Mouse (Mus musculus) brain, embryonic 14.5 days (tissue): ENCODE measurements at regions not wholly inside any gene's neighbourhood (a gene's known extent, or its start where the extent isn't known, plus 50 kb on each side); places are given as distances from the start of the nearest gene placed in this dataset.
A peak's percentile ranks its signal among the peaks of the same experiment; 100 is the strongest.

Experiments used
- DNase-seq: peaks from one replicate; pipeline ENCODE4 v3.0.0-alpha.2; 2011; ENCODE audit warnings: low read depth
- CTCF ChIP-seq: fragments of 200-500 bp; IDR thresholded peaks from 2 replicates; pipeline ENCODE4 v1.5.1; 2012; ENCODE audit warnings: inconsistent platforms, mild to moderate bottlenecking, moderate library complexity, borderline replicate concordance; ENCODE audit not compliant: insufficient read depth, insufficient read length; ENCODE audit errors: extremely low read depth
- POLR2A ChIP-seq: fragments of 200-500 bp; IDR thresholded peaks from 2 replicates; pipeline ENCODE4 v1.6.1; 2012; ENCODE audit warnings: mild to moderate bottlenecking, inconsistent platforms, borderline replicate concordance; ENCODE audit not compliant: poor library complexity, insufficient read depth, insufficient read length, severe bottlenecking; ENCODE audit errors: extremely low read depth

DNA sequence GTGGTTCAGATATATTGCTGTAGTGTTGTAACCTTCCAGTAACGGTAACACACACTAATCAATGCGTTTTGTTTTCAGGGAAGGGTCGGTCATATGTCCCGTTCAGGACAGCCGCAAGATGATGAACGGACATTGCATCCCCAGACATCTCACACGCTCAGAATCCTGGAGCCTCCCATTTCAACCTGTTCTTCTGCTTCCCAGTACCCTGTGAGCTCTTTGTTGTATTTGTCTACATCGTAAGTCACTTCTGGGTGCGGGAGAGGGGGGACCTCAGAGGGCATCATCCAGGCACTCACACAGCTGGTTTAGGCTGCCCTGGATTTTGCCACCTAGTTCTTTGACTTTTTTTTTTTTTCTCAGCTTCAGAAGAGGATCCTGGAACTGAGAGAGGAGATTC is 117.9 kb upstream of the Rtl1 start:
- TF ChIP-seq CTCF (no peak), POLR2A (no peak)
- no peak for DNase-seq

DNA sequence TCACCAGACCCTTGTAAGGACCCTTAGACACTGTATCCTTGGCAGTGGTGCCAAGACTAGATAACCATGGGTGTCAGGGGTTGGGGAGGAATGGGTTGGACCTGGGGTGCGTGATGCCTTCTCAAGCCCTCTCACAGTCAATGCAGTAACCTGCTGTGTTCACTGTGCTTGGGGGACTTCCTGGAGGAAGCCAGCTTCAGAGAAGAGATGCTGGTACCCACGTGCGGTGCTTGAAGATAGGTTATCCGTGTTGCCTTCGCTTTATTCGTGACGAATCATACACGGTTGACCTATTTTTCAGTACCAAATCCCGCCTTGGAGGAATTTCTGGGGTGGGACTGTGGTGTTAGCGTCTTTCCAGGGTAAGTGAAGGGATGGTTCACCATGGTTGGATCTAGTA is 138.1 kb upstream of the Rtl1 start:
- TF ChIP-seq POLR2A (no peak), CTCF (no peak)
- no peak for DNase-seq

DNA sequence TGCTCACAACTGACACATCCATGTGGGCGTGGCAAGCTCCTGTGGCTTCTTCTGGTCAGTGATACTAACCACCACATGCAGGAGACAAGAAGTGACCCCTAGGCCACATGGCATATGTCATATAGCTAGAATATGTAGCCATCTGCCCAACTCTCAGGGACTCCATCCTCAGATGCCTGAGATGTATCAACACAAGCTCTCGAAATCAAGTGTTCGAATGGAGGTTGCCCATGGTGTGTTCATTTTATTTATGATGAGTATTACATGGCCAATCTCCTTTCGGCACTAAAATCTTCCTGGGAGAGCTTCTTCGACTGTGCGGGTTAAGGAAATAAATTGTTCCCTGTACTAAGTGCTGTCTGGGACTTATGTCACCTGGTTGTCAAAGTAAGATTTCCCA is 138.8 kb upstream of the Rtl1 start:
- DNase-seq = no peak
- TF ChIP-seq POLR2A = no peak
- TF ChIP-seq CTCF = no peak

DNA sequence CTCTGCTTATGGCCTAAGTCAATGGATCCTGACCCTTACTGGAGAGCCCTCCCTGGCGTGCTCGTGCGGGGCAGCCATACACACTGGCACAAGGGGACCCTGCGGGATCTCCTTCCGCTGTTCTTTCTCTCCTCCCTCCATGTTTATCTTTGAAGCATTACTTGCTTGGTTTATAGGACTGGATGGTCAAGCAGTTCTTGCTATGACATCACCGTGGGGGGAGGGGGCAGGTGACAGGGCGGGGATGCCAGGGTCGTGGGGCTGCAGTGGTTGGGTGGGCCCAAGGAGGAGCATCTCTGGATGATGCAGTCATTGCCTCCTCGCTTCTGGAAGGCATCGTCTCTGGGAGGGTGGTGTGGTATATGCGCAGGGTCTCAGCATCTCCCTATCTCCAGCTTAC is 142.4 kb upstream of the Rtl1 start:
- no peak for DNase-seq
- no peak for TF ChIP-seq CTCF
- TF ChIP-seq POLR2A = no peak

DNA sequence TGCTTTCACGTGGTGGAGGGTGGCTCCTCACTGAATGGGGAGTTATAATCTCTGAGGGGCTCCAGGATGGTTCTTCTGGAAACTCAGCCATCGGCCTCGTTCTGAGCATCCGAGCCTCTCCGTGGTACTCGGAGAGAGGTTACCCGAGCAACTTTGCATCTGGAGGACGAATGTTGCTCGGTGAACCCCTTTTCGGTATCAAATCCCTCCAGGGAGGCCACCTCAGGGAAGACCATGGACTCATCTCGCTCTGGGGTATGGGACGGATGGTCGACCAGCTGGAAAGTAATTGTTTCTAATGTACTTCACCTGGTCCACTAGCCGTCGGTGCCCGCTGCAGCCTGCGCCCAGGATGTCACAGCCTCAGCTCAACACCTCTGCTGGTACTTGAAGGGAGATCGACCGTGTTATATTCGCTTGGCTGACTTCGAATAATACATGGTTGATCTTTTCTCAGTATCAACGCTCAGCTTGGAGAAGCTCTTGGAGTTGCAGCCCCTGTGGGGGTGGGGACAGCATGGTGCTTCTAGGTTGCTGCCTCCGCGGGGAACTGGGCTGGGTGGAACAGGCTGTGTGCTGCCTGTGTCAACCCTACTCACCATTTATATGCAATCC is 143.0 kb upstream of the Rtl1 start:
- DNase-seq = no peak
- TF ChIP-seq CTCF (no peak), POLR2A (no peak)

DNA sequence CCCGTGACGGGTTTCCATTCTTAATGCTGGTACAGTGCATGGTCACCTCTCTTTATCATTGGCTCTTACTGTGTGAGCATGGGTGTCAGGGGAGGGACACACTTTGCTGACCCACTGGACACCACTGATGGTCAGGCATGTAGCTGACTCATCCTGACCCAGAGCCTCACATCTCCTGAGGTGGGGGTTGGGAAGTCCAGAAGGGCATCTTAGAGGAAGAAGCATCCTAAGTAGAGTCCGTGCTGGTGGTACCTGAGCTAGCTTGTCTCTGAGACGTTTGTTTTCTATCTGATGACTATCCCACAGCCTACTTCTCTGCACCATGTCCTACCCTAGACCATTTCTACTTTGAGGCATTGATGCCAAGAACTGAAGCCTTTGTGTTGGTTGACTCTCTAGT is 144.1 kb upstream of the Rtl1 start:
- TF ChIP-seq POLR2A (no peak), CTCF (no peak)
- no peak for DNase-seq

DNA sequence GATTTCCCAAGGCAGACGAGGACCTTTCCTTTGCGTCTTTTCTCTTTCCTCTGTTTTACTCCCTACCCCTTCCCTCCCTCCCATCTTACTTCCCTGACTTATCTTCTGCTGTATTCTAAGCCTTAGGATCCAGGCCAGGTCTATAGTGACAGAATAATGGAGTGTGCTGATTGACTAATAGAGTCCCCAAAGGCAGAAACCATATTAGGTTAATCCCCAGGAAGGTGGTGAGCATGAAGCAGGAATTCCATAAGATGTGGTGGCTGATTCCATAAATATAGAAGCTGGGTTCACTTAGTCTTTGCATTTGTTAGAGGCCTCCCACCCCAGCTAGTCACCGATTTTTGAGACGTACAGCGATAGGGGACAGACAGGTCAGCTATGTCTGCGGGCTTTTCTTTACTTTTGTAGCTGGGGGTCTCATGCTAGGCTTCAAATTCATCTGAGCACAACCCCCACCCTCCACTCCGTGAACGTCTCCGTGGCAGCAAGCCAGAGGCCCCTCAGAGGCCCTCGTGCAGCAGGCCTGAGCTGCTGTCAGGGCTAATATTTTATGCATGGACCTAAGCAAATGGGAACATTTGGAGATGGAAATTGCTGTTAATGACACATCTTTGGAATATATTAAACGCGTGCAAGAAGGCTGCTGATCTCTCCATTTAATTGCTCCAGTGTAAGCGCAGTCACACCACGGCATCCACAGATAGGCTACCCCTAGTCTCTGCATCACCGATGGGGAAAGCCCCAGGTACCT is 145.8 kb upstream of the Rtl1 start:
- TF ChIP-seq POLR2A = no peak

DNA sequence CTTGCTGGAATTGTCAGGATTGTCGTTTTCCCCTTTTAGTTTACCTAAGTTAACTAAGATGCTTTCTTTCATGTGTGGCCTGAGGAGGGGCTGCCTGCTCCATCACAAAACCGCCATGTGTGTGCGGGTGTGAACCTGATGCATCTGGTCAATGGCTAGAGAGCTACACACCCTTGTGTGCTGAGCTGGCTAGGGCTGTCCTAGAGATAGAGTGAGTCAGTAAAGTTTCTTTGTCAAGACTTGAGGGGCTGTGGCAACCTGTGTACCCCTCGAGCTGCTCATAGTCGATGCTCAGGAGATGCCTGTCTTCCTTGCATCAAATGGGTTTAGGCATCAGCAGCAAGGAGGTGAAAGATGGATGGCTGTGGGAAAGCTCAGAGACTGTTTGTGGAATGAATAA is 147.1 kb upstream of the Rtl1 start:
- TF ChIP-seq CTCF (no peak), POLR2A (no peak)
- DNase-seq = peak; percentile 5

More for the DNA sequence above, 145.8 kb upstream of the Rtl1 start:
- peak; percentile 93 for DNase-seq

DNA sequence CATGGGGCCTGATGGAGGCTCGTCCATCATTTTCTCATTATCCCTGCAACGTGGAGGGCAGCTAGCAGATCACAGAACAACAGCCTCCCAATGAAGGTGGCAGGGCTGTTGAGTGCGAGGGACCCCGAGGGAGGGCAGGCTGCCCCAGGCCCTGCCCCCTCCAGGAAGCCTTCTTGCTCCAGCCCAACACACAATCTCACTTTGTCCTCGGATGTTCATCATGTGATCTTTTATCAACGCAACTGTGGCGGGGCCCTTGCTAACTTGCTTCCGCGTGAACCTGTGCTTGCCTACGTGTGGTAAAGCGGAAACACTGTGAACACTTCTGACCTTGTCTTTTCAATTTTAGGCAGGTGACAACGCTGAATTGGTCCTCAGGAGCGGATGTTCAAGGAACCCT is 147.6 kb upstream of the Rtl1 start:
- TF ChIP-seq CTCF (no peak), POLR2A (no peak)
- DNase-seq = peak; percentile 36

DNA sequence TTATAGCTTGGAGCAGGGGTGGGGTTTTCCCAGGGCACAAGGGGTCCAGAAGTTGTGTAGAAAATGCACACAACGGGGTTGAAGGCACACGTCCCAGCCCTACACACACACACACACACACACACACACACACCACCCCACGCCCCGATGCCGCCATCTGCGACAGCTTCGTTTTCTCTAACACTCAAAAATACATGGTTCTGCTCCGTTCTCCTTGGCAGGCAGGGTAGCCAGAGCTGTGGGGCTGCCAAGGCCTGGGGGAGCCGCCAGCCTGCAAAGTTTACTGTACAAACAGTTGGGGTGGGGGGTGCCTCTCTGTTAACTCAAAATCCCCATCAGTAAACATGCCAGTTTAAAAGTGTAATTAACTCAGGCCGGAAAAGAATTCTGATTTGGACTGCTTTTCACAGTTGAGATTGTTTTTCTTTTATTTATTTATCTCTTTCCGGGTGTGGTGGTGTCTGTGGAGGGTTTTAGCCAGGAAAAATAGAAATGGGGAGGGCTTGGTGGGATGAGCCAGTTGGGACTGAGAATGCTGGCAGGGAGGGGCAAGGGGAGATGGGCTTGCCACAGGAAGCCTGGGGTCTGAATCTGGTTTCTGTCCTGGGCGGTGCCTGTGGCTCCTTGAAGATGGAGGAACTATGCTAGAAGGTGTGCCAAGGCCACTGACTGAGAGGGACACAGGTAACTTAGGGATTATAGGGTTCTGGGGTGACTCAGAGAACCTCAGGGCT is 148.4 kb upstream of the Rtl1 start:
- TF ChIP-seq POLR2A = no peak
- no peak for TF ChIP-seq CTCF
- peak; percentile 83 for DNase-seq

DNA sequence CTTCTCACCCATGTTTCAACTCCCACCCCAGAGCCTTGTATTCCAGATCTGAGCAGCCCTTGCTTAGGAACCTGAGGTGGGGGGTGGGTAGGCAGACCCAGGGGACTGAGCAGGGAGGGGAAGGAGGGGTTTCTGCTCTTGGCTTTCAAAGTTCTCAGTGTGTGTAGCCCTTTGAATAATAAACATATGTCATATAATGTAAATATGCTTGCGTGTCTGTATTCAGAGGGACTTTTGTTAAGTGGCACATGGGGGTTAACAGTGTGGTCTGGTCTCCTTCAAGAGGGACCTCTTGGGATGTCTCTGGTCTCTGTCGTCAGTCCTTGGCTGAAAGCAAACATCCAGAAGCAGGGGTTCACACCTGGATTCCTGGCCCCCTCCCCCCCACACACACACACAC is 149.1 kb upstream of the Rtl1 start:
- TF ChIP-seq CTCF (no peak), POLR2A (no peak)

More for the DNA sequence above, 149.1 kb upstream of the Rtl1 start:
- peak; percentile 20 for DNase-seq
